Mouse (Mus musculus) heart, embryonic 12.5 days (tissue): ENCODE measurements at regions not wholly inside any gene's neighbourhood (a gene's known extent, or its start where the extent isn't known, plus 50 kb on each side); places are given as distances from the start of the nearest gene placed in this dataset.

ENCODE experiments used
- ATAC-seq: fragments of 200-750 bp; cut with Nextera tagmentation; 2 replicates; pipeline ENCODE4 v1.8.0; 2017; ENCODE audit warnings: moderate TSS enrichment, moderate library complexity; ENCODE audit not compliant: insufficient number of reproducible peaks, low FRiP score
- H3K27ac ChIP-seq: fragments of 300-500 bp; sonication (generic); 2 replicates; pipeline ENCODE4 v1.5.1; 2016; ENCODE audit warnings: mild to moderate bottlenecking, moderate library complexity; ENCODE audit not compliant: poor library complexity, severe bottlenecking
- H3K27me3 ChIP-seq: fragments of 300-500 bp; sonication (generic); replicated peaks from 2 replicates; pipeline ENCODE4 v1.6.1; 2016; ENCODE audit warnings: mild to moderate bottlenecking, moderate library complexity
- H3K36me3 ChIP-seq: fragments of 300-500 bp; sonication (generic); 2 replicates; pipeline ENCODE4 v1.6.1; 2016; ENCODE audit warnings: mild to moderate bottlenecking, moderate library complexity
- H3K4me1 ChIP-seq: fragments of 300-500 bp; sonication (generic); replicated peaks from 2 replicates; pipeline ENCODE4 v1.6.1; 2016; ENCODE audit warnings: mild to moderate bottlenecking
- H3K4me2 ChIP-seq: fragments of 300-500 bp; sonication (generic); 2 replicates; pipeline ENCODE4 v1.6.1; 2016; ENCODE audit warnings: mild to moderate bottlenecking, moderate library complexity
- H3K4me3 ChIP-seq: fragments of 300-500 bp; sonication (generic); 2 replicates; pipeline ENCODE4 v1.5.1; 2016; ENCODE audit warnings: mild to moderate bottlenecking
- H3K9ac ChIP-seq: fragments of 300-500 bp; sonication (generic); 2 replicates; pipeline ENCODE4 v1.6.1; 2016; ENCODE audit warnings: mild to moderate bottlenecking, moderate library complexity
- H3K9me3 ChIP-seq: fragments of 300-500 bp; sonication (generic); replicated peaks from 2 replicates; pipeline ENCODE4 v1.6.1; 2016; ENCODE audit warnings: mild to moderate bottlenecking, moderate library complexity
- WGBS: fragments of 180-500 bp; shearing (Covaris S2); methylation state at CpG from one replicate; pipeline ENCODE4 v1.1.7; 2016; 5-methylcytosine and 5-hydroxymethylcytosine counted together

GRCm38 (mm10) chr10:56453578-56454069 is 76.5 kb downstream of the Gja1 start:
- H3K27me3 ChIP-seq: no peaks in the 10 kb centered on the region
- ATAC-seq: 0 out of 2 replicates have a peak, but pooled peaks have one; percentile 18
- H3K9me3 ChIP-seq: no peaks in the 10 kb centered on the region

DNA sequence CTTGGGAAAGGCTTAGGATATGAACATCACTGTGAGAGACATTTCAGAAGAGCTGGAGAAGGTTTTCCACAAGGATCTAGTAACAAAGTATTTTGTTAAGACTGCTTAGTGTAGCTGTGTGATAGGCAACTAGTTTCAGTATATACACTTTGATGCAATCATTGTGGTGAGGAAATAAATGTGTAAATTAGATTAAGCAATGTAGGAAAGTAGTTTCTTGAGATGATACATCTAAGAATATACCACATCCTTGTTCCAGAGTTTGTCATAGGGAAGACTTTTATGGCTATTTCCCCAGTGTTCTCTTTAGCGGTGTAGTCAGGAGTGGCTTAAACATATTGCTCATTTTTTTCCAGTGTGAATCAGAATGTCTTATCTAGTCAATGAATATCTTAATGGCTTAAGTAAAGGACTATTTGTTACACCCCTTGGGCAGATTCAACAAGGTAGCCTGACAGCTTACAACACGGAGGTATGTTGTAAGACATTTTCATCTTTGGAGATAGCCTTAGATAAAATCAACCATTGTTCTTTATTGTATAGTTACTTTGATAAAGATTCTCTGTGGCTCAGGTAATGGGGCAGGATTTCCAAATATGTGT is 78.8 kb downstream of the Gja1 start:
- Histone ChIP-seq H3K9ac (no peak overlapping the region), H3K9me3 (peaks cover 2% of the 10 kb centered on the region; the same call in 1 of the 2 replicates), H3K4me1 (no peaks in the 10 kb centered on the region), H3K4me2 (no peak overlapping the region), H3K27me3 (no peaks in the 10 kb centered on the region), H3K4me3 (no peak overlapping the region), H3K27ac (no peak overlapping the region), H3K36me3 (no peaks in the 10 kb centered on the region)
- no peak for ATAC-seq
- 78% methylated on average over 2 of the region's 2 CpGs for WGBS

More at GRCm38 (mm10) chr10:56453578-56454069, 76.5 kb downstream of the Gja1 start:
- no peaks in the 10 kb centered on the region for H3K36me3 ChIP-seq
- H3K4me1 ChIP-seq: no peaks in the 10 kb centered on the region
- H3K4me3 ChIP-seq: no peak overlapping the region
- 84% methylated on average over 4 of the region's 4 CpGs for WGBS
- no peak overlapping the region for H3K9ac ChIP-seq
- no peak overlapping the region for H3K27ac ChIP-seq
- H3K4me2 ChIP-seq: no peak overlapping the region

DNA sequence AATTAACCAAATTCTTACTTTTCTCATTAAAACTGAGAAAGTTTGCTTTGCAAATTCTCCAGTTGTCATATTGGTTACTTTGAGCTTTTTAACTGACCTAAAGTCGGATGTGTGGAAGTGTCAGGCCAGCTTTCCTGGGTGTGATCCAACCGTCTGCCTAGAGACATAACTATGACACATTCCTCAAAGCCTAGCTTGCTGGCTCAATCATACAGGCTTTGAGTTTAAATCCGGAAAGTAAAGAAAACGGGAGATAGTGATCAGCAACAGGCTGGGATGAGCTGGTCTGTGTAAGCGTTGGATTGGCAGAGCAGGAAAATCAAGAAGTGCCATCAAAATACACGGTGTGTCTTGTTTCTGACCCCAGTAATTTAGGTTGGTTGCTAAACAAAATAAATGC is 91.4 kb downstream of the Gja1 start:
- H3K4me2 ChIP-seq: peak overlapping the region; percentile 58

GRCm38 (mm10) chr10:56468993-56469712 is 92.0 kb downstream of the Gja1 start:
- Histone ChIP-seq H3K9me3 (no peaks in the 10 kb centered on the region), H3K4me2 (peak overlapping the region; percentile 58), H3K4me1 (peaks cover 7% of the 10 kb centered on the region), H3K4me3 (peak overlapping the region; percentile 32), H3K9ac (no peak overlapping the region), H3K27me3 (no peaks in the 10 kb centered on the region), H3K27ac (peak overlapping the region; percentile 32; the same call in 1 of the 2 replicates), H3K36me3 (no peaks in the 10 kb centered on the region)
- 0 out of 2 replicates have a peak, but pooled peaks have one; percentile 48 for ATAC-seq
- 35% methylated on average over 15 of the region's 15 CpGs for WGBS

More for the DNA sequence above, 91.4 kb downstream of the Gja1 start:
- H3K9ac ChIP-seq: no peak overlapping the region
- ATAC-seq: 0 out of 2 replicates have a peak, but pooled peaks have one; percentile 33
- H3K4me1 ChIP-seq: peaks cover 7% of the 10 kb centered on the region
- peak overlapping the region; percentile 32; the same call in 1 of the 2 replicates for H3K27ac ChIP-seq
- no peaks in the 10 kb centered on the region for H3K9me3 ChIP-seq
- no peaks in the 10 kb centered on the region for H3K36me3 ChIP-seq
- no peaks in the 10 kb centered on the region for H3K27me3 ChIP-seq
- peak overlapping the region; percentile 32; the same call in 1 of the 2 replicates for H3K4me3 ChIP-seq
- WGBS: 14% methylated on average over 6 of the region's 6 CpGs

- no peak overlapping the region for H3K4me2 ChIP-seq
- no peaks in the 10 kb centered on the region for H3K36me3 ChIP-seq
- 70% methylated on average over 3 of the region's 3 CpGs for WGBS
- H3K27me3 ChIP-seq: no peaks in the 10 kb centered on the region
- no peaks in the 10 kb centered on the region for H3K9me3 ChIP-seq
- H3K27ac ChIP-seq: no peak overlapping the region
- H3K4me3 ChIP-seq: no peak overlapping the region
- H3K9ac ChIP-seq: no peak overlapping the region
- no peak for ATAC-seq
- peaks cover 7% of the 10 kb centered on the region for H3K4me1 ChIP-seq
These were observed 92.8 kb downstream of the Gja1 start for GRCm38 (mm10) chr10:56469895-56470294.

DNA sequence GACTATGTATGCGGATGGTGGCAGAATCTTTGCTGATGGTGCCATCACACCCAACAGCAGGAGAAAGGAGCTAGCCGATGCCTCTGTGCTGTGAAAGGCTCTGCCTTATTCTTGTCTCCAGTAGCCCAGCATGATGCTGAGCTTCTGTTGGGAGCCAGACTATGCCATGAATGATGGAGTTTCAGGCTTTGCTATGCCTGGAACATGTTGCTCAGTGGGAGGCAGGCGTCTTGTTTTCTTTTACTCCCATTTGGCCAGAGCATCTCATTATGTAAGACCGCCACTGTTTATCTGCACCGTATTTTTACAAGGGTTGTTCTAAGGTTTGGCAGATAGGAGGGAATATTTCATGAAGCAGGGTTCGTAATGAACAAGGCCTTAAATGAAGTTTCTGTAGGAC is 97.8 kb downstream of the Gja1 start:
- 72% methylated on average over 6 of the region's 6 CpGs for WGBS
- no peak for ATAC-seq
- Histone ChIP-seq H3K4me3 (no peak overlapping the region), H3K4me1 (no peaks in the 10 kb centered on the region), H3K27me3 (no peaks in the 10 kb centered on the region), H3K4me2 (no peak overlapping the region), H3K36me3 (no peaks in the 10 kb centered on the region), H3K9ac (no peak overlapping the region), H3K9me3 (no peaks in the 10 kb centered on the region), H3K27ac (no peak overlapping the region)

GRCm38 (mm10) chr10:56482156-56482716 is 105.1 kb downstream of the Gja1 start:
- no peaks in the 10 kb centered on the region for H3K36me3 ChIP-seq
- no peak overlapping the region for H3K4me2 ChIP-seq
- no peak for ATAC-seq
- no peaks in the 10 kb centered on the region for H3K9me3 ChIP-seq
- no peak overlapping the region for H3K27ac ChIP-seq
- H3K27me3 ChIP-seq: no peaks in the 10 kb centered on the region
- H3K4me3 ChIP-seq: no peak overlapping the region
- WGBS: 58% methylated on average over 9 of the region's 9 CpGs
- no peak overlapping the region for H3K9ac ChIP-seq
- H3K4me1 ChIP-seq: peaks cover 11% of the 10 kb centered on the region; the same call in 1 of the 2 replicates

DNA sequence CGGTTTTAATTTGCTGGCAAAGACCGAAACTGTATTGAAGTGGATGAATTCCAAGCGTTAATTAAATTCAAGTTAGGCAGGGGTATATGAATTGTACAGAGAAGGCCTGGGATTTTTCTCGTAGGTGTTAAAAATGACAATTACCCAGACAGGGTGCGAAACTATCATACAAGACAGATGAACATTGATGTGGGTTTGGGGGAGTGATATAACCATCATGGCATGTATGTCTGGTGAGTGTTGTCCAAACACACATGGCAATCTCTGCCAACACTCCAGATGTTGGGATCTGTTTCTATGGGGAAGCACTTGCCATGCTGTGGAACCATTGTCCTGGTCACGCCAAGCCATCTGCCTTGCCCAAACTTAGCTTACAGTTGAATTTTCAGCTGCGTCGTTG is 107.8 kb downstream of the Gja1 start:
- Histone ChIP-seq H3K4me3 (no peak overlapping the region), H3K9me3 (no peaks in the 10 kb centered on the region), H3K27ac (no peak overlapping the region), H3K4me2 (no peak overlapping the region), H3K9ac (no peak overlapping the region), H3K4me1 (peaks cover 11% of the 10 kb centered on the region; the same call in 1 of the 2 replicates), H3K27me3 (no peaks in the 10 kb centered on the region), H3K36me3 (no peaks in the 10 kb centered on the region)
- ATAC-seq: no peak
- 83% methylated on average over 8 of the region's 8 CpGs for WGBS

- H3K9me3 ChIP-seq: no peaks in the 10 kb centered on the region
- H3K36me3 ChIP-seq: no peaks in the 10 kb centered on the region
- no peak for ATAC-seq
- H3K4me3 ChIP-seq: no peak overlapping the region
- H3K4me1 ChIP-seq: peaks cover 11% of the 10 kb centered on the region; the same call in 1 of the 2 replicates
- WGBS: 89% methylated on average over 5 of the region's 5 CpGs
- H3K27ac ChIP-seq: no peak overlapping the region
- no peak overlapping the region for H3K9ac ChIP-seq
- H3K27me3 ChIP-seq: no peaks in the 10 kb centered on the region
- H3K4me2 ChIP-seq: no peak overlapping the region
These were observed 108.6 kb downstream of the Gja1 start for GRCm38 (mm10) chr10:56485746-56486145.

DNA sequence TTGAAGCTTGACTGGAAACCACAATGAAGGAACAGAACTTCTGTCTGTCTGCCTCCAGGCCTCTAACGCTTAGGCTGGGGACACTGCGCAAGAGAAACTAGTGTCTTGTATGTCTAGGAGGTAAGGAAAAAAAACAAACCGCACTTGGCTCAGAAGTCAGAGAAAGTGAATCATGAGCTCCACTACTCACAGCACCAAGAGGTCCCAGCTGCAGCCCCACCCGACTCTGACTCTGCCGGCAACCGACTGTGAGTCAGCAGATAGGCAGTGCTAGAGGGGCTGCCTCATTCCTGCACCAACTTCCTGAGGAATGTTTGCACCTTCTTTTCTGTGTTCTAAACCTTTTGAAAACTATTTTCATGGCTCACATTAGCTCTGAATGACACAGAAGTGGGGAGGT is 109.5 kb downstream of the Gja1 start:
- no peaks in the 10 kb centered on the region for H3K9me3 ChIP-seq
- no peak overlapping the region for H3K4me2 ChIP-seq
- H3K36me3 ChIP-seq: no peaks in the 10 kb centered on the region
- peak; percentile 71 for ATAC-seq
- H3K27ac ChIP-seq: no peak overlapping the region
- WGBS: 30% methylated on average over 6 of the region's 6 CpGs
- no peak overlapping the region for H3K9ac ChIP-seq
- H3K4me3 ChIP-seq: no peak overlapping the region
- no peaks in the 10 kb centered on the region for H3K27me3 ChIP-seq
- H3K4me1 ChIP-seq: peaks cover 11% of the 10 kb centered on the region; the same call in 1 of the 2 replicates

DNA sequence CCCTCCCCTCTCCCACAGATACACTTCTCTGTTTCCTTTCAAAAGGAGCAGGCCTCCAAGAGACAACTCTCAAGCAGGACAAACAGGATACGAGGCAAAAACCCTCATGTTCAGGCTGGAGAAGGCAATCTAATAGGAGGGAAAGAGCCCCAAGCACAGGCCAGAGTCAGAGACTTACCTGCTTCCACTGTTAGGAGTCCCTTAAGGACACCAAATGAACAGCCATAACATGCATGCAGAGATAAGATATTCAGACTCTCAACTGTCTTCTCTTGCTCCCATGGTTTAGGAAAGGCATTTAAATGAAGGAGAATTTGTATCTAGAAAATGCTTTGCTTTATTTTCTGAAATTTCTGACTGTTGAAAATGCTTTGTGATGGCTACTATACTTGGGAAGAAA is 116.3 kb downstream of the Gja1 start:
- WGBS: 64% methylated on average over 1 of the region's 1 CpGs
- Histone ChIP-seq H3K4me1 (no peaks in the 10 kb centered on the region), H3K36me3 (no peaks in the 10 kb centered on the region), H3K4me2 (no peak overlapping the region), H3K27me3 (no peaks in the 10 kb centered on the region), H3K9me3 (no peaks in the 10 kb centered on the region), H3K27ac (no peak overlapping the region), H3K4me3 (no peak overlapping the region), H3K9ac (no peak overlapping the region)
- ATAC-seq: no peak
